Mouse (Mus musculus) E14TG2a.4 (cell line): ENCODE results near the gene 9130019O22Rik.
"Not testable (repeated sequence)": the region's sequence is repeated elsewhere in the genome, so short reads cannot be mapped to it uniquely, and the experiment has no call there.

Source experiments
- H3K27me3 ChIP-seq: 2 replicates; pipeline ENCODE4 v1.6.1; 2014; ENCODE audit warnings: low read length, control low read depth; ENCODE audit not compliant: insufficient read depth
- H3K36me3 ChIP-seq: 2 replicates; pipeline ENCODE4 v1.6.1; 2014; ENCODE audit warnings: low read length, control low read depth; ENCODE audit not compliant: insufficient read depth
- H3K4me1 ChIP-seq: replicated peaks from 2 replicates; pipeline ENCODE4 v1.6.1; 2014; ENCODE audit warnings: low read depth, low read length, control low read depth
- H3K4me3 ChIP-seq: replicated peaks from 2 replicates; pipeline ENCODE4 v1.5.1; 2014; ENCODE audit warnings: mild to moderate bottlenecking, low read length
- H3K9me3 ChIP-seq: 2 replicates; pipeline ENCODE4 v1.6.1; 2014; ENCODE audit warnings: low read length, control low read depth
- CTCF ChIP-seq: conservative IDR thresholded peaks from 2 replicates; pipeline ENCODE4 v1.5.1; 2014; ENCODE audit warnings: low read length
- NANOG ChIP-seq: IDR thresholded peaks from 2 replicates; pipeline ENCODE4 v1.6.1; 2014; ENCODE audit warnings: borderline replicate concordance, low read length, mixed read lengths
- POU5F1 ChIP-seq: IDR thresholded peaks from 2 replicates; pipeline ENCODE4 v1.6.1; 2014; ENCODE audit warnings: low read length, borderline replicate concordance

9130019O22Rik gene

GRCm38 (mm10) chr7:127345512-127346325, 41.2 kb downstream of the 9130019O22Rik start, which contains the start of gene Zfp768:
TSS of gene Zfp768 (minus strand) at chr7:127345589.
- Histone ChIP-seq H3K4me3 (peak within 1 kb of the TSS; percentile 97), H3K9me3 (no peaks in the 10 kb centered on the region), H3K36me3 (no peaks in the 10 kb centered on the region), H3K4me1 (peaks cover 50% of the 10 kb centered on the region), H3K27me3 (peaks cover 29% of the 10 kb centered on the region)
- no peak for TF ChIP-seq NANOG
- no peak for TF ChIP-seq CTCF
- no peak for TF ChIP-seq POU5F1

GRCm38 (mm10) chr7:127345092-127345491, 41.9 kb downstream of the 9130019O22Rik start:
- Histone ChIP-seq H3K36me3 (no peaks in the 10 kb centered on the region), H3K9me3 (no peaks in the 10 kb centered on the region), H3K4me3 (peak overlapping the region; percentile 97), H3K4me1 (peaks cover 50% of the 10 kb centered on the region), H3K27me3 (peaks cover 29% of the 10 kb centered on the region)
- TF ChIP-seq CTCF, result no peak
- no peak for TF ChIP-seq NANOG
- TF ChIP-seq POU5F1, result no peak

GRCm38 (mm10) chr7:127344371-127344770, 42.6 kb downstream of the 9130019O22Rik start:
- peak overlapping the region; percentile 97 for H3K4me3 ChIP-seq
- no peaks in the 10 kb centered on the region for H3K9me3 ChIP-seq
- H3K4me1 ChIP-seq, result peaks cover 53% of the 10 kb centered on the region
- H3K36me3 ChIP-seq, result no peaks in the 10 kb centered on the region
- TF ChIP-seq POU5F1, result no peak
- no peak for TF ChIP-seq NANOG
- no peak for TF ChIP-seq CTCF
- peaks cover 29% of the 10 kb centered on the region for H3K27me3 ChIP-seq

- Histone ChIP-seq H3K27me3 (peaks cover 29% of the 10 kb centered on the region), H3K4me3 (peak overlapping the region; percentile 97), H3K9me3 (no peaks in the 10 kb centered on the region), H3K4me1 (peaks cover 53% of the 10 kb centered on the region), H3K36me3 (no peaks in the 10 kb centered on the region)
- TF ChIP-seq NANOG (no peak), POU5F1 (no peak), CTCF (no peak)
Observed at GRCm38 (mm10) chr7:127343351-127344019, 43.5 kb downstream of the 9130019O22Rik start.

GRCm38 (mm10) chr7:127342888-127343287, 44.1 kb downstream of the 9130019O22Rik start:
- H3K36me3 ChIP-seq, result no peaks in the 10 kb centered on the region
- H3K9me3 ChIP-seq, result no peaks in the 10 kb centered on the region
- H3K27me3 ChIP-seq, result peaks cover 29% of the 10 kb centered on the region
- peaks cover 53% of the 10 kb centered on the region for H3K4me1 ChIP-seq
- H3K4me3 ChIP-seq, result peak overlapping the region; percentile 97
- TF ChIP-seq NANOG (no peak), POU5F1 (no peak)

- Histone ChIP-seq H3K4me3 (no peak overlapping the region), H3K4me1 (peaks cover 53% of the 10 kb centered on the region), H3K27me3 (peaks cover 29% of the 10 kb centered on the region), H3K36me3 (no peaks in the 10 kb centered on the region), H3K9me3 (no peaks in the 10 kb centered on the region)
- peak; percentile 17 for TF ChIP-seq CTCF
- TF ChIP-seq POU5F1, result no peak
- no peak for TF ChIP-seq NANOG
Observed at GRCm38 (mm10) chr7:127342332-127342731, 44.6 kb downstream of the 9130019O22Rik start.

GRCm38 (mm10) chr7:127341861-127342260, 45.1 kb downstream of the 9130019O22Rik start:
- H3K4me3 ChIP-seq, H3K9me3 ChIP-seq, H3K36me3 ChIP-seq: not testable (repeated sequence)
- Histone ChIP-seq H3K4me1 (peaks cover 49% of the 10 kb centered on the region), H3K27me3 (peaks cover 29% of the 10 kb centered on the region)

- TF ChIP-seq POU5F1, result no peak
- TF ChIP-seq CTCF, result no peak
- no peak for TF ChIP-seq NANOG
- Histone ChIP-seq H3K4me3 (no peak overlapping the region), H3K27me3 (peaks cover 32% of the 10 kb centered on the region), H3K9me3 (no peaks in the 10 kb centered on the region), H3K36me3 (no peaks in the 10 kb centered on the region), H3K4me1 (peaks cover 44% of the 10 kb centered on the region)
Observed at GRCm38 (mm10) chr7:127341356-127341755, 45.6 kb downstream of the 9130019O22Rik start.
